Mouse (Mus musculus) erythroblast, embryonic 14.5 days (primary cell): ENCODE measurements around the gene Kcng3.

Source experiments
- GATA1 ChIP-seq: IDR thresholded peaks from 2 replicates; pipeline ENCODE4 v1.6.1; 2012; ENCODE audit warnings: low read length, inconsistent platforms, mixed read lengths
- TAL1 ChIP-seq: IDR thresholded peaks from 3 replicates; pipeline ENCODE4 v1.6.1; 2012; ENCODE audit warnings: low read length, inconsistent platforms, mixed read lengths

- TF ChIP-seq GATA1 = no peak
- no peak for TF ChIP-seq TAL1
These were observed 36.4 kb upstream of the Kcng3 start for GRCm38 (mm10) chr17:83667934-83668690.
